Mouse (Mus musculus) left cerebral cortex, postnatal 4 days (tissue): ENCODE measurements around the gene Ablim2. TPM values are rescaled to one million over a fixed set of nuclear protein-coding genes. Genes with fewer than 3 reads are reported as not detected.
A peak's percentile ranks its signal among the peaks of the same experiment; 100 is the strongest.

Source experiments
- DNase-seq: peaks from one replicate; pipeline ENCODE4 v3.0.0-alpha.2; 2022
- intact Hi-C: fragments of 180-260 bp; cut with DNase I; formaldehyde crosslinking; loops from one replicate; pipeline ENCODE4 v1.15.1; 2025
- total RNA-seq, 2 experiments: library from RNA; stranded (reverse); gene quantifications; 2 replicates each; pipeline ENCODE4 v1.2.3; 2021

Ablim2 gene
- total RNA-seq, 2 experiments from 2014 or later = 48.5 to 53.3 TPM

GRCm38 (mm10) chr5:35901226-35901809, 143.6 kb downstream of the Ablim2 start:
- intact Hi-C loops = loop anchor here (5.0 kb wide), 1 partner anchor 51 kb away; no protein-coding TSS in a partner anchor

DNA sequence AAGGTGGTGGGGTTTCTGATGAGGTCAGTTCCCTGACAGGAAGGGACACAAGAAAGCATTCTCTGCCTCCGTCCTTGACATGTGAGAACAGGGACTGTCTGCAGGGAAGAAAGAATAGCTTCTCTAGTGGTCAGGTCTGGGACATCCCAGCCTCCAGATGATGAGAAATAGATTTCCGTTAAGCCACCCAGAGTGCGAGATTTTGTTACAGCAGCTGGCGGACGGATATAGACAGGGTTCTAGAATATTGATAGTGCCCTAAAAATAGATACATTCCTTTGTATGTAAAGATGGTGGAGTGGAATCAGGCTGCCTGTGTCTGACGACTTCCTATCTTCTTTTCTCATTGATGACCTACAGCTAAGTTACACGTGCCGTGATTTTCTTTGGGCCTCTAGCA, 145.8 kb downstream of the Ablim2 start:
- DNase-seq = no peak
- intact Hi-C loops = loop anchor here (5.0 kb wide), 1 partner anchor 49 kb away; no protein-coding TSS in a partner anchor

More at GRCm38 (mm10) chr5:35901226-35901809, 143.6 kb downstream of the Ablim2 start:
- DNase-seq = no peak

- intact Hi-C loops = no loop called here
- DNase-seq = no peak
Observed at GRCm38 (mm10) chr5:35905283-35905682, 147.6 kb downstream of the Ablim2 start.

- DNase-seq = no peak
- intact Hi-C loops = no loop called here
Observed at GRCm38 (mm10) chr5:35907090-35907489, 149.4 kb downstream of the Ablim2 start.

DNA sequence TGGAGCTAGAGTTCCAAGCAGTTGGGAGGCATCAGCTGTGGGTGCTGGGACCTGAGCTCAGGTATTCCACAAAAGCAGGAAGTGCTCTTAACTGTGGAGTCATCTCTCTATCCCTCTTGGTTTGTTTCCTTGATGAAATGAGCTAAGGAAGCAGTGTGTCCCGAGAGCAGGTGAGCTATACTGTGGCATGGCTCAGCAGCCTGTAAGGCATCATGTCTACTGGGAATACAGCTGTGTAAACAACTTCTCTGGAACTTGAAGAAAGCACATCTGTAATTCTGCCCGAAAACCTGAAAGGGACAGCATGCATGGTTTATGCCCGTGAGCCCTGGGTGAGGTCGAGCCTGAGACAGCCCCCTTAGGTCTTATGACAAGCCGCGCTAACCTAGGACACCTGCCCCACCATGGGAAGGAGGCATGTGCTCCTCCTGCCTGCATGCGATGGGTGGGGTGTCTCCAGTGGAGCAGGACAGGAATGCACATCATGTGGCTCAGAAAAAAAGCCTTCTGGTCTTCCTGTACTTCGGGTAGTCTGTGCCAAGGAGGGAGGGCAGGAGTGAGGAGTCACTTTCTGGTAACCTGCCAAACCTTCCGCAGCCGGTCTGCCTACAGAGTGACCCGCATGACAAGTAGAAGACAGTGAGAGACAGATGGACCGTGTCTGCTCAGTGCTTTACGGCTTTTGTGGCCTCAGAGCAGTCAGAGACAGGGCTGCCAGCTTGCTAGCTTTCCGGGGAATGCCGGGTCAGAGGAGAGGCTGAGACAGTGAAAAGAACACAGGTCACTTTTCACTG, 150.2 kb downstream of the Ablim2 start:
- DNase-seq = peak; percentile 93
- intact Hi-C loops = no loop called here

DNA sequence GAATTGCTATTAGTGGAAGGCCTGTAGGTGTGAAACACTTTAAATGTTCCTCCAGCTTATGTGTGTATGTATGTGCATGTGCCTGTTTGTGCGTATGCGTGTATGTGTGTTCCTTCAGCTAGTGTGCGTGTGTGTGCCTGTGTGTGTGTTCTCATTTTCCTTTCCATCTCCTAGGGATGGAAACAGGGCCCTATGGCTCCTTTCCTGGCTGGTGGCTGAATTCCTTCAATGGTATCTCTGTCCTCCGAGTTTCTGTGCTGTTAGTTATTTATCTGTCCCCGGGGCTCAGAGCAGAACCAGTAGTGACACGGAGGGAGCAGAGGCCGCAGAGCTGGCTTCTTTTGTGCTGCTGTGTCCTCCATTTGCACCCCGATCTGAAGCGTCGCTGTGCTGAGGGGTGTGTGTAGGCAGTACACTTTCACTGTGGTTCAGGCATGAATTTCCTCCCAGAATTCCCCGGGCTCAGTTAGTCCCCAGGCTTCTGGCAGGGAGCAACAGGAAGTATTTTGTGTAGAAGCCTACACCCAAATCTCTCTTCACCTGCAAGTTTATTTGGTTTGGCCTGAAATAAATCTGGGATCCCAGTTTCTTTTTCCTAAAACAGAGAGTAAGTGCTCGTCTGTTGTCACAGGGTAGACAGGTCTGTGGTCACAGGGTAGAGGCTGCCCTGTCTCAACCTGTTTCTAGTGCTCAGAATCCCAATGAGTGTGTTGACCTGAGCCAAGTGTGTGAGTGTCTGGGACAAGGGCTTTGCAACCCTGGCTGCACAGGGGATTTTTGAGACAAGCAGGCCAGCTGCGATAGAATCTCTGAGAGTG, 151.2 kb downstream of the Ablim2 start:
- intact Hi-C loops = no loop called here
- no peak for DNase-seq

- intact Hi-C loops = no loop called here
- DNase-seq = no peak
Observed at GRCm38 (mm10) chr5:35915629-35916300, 158.1 kb downstream of the Ablim2 start.

GRCm38 (mm10) chr5:35916666-35917065, 159.0 kb downstream of the Ablim2 start:
- no peak for DNase-seq
- intact Hi-C loops = no loop called here

- DNase-seq = peak; percentile 75
- intact Hi-C loops = no loop called here
Observed at GRCm38 (mm10) chr5:35918387-35918786, 160.7 kb downstream of the Ablim2 start.

DNA sequence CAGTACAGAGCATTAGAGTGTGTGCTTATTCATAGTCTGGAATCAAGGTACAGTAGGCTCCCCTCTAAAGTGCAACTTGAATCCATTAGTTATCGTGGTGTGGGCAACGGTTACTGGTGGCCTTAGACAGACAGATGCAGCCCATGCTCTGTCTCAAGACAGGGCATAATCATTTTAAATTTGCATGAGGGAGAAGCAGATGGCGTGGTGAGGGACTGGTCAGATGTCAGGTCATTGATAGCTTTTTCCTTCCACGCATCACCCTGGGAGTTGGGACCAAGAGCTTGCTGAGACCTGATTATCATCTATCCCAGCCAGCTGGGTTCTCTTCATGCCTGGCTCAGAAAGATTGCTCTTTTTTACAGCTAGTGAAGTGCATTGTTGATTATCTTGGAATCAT, 162.4 kb downstream of the Ablim2 start:
- intact Hi-C loops = no loop called here
- no peak for DNase-seq

GRCm38 (mm10) chr5:35920557-35920956, 162.9 kb downstream of the Ablim2 start:
- no peak for DNase-seq
- intact Hi-C loops = no loop called here

DNA sequence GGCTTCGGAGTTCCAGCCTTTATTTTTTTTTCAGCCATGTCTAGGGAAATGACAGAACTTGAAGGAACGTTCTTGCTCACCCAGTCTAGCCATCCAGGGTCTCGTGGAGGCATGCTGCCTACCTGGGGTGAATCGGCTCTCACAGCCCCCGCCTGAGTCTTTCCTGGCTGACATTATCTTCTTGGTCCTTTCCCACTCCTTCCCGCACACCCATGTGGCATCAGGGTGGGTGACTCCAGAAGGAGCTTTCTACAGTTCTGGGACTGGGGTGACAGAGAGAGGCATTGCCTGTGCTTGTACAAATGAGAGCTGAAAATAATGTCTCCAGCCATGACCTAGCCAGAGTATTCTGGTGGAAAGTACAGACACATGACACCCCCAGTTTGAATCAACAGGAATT, 163.5 kb downstream of the Ablim2 start:
- intact Hi-C loops = no loop called here
- no peak for DNase-seq

GRCm38 (mm10) chr5:35921595-35922254, 164.0 kb downstream of the Ablim2 start:
- intact Hi-C loops = no loop called here
- DNase-seq = peak; percentile 56

DNA sequence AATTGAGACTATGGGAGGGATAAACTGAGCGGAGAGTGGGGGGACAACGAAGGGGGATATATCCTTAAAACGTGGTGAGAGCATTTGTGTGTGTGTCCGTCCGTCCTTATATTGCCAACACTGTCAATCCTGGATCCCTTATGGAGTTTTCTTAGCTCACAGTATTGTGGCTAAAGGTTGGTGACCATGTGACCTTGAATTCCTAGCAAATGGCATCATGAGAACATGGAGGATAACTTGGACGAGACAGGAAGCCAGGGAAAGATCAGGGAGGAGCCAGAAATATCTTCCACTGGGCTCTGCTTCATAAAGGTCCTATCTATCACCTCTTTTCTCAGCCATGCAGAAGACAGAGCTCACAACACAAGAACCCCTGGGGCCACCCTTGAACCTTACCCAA, 165.8 kb downstream of the Ablim2 start:
- no peak for DNase-seq
- intact Hi-C loops = no loop called here

GRCm38 (mm10) chr5:35925171-35925634, 167.5 kb downstream of the Ablim2 start:
- intact Hi-C loops = no loop called here

GRCm38 (mm10) chr5:35926511-35926910, 168.8 kb downstream of the Ablim2 start:
- peak; percentile 51 for DNase-seq
- intact Hi-C loops = no loop called here

More at GRCm38 (mm10) chr5:35925171-35925634, 167.5 kb downstream of the Ablim2 start:
- DNase-seq = peak; percentile 79

- intact Hi-C loops = no loop called here
- DNase-seq = no peak
Observed at GRCm38 (mm10) chr5:35931296-35931695, 173.6 kb downstream of the Ablim2 start.

DNA sequence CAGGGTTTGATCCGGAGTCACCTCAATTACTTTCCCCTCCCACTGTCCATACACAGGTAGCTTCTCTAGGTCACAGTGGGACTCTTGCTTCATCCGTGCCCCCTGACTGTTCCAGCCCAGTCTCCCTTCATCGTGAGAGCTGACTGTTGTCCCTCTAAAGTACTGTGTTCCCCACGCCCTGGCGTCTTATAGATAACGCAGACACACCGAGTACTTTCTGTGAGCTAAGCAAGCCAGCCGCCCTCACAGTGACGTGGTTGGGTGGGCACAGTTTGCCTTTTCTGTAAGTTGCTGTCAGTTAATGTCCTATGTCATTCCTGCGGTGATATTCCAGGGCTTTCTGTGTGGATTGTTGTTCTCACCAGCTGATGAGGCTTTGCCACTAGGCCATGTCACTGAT, 175.4 kb downstream of the Ablim2 start:
- DNase-seq = no peak
- intact Hi-C loops = no loop called here
